Mouse (Mus musculus) left cerebral cortex, postnatal 36 days (tissue): ENCODE data around the gene Tmem39a. TPM values are rescaled to one million over a fixed set of nuclear protein-coding genes. Genes with fewer than 3 reads are reported as not detected.

ENCODE experiments used
- DNase-seq, 2 experiments: peaks; one replicate each; pipeline ENCODE4 v3.0.0; 2021 to 2022; ENCODE audit warnings: low spot score in 2 of 2, mixed read lengths in 1 of 2
- intact Hi-C: fragments of 180-260 bp; cut with DNase I; formaldehyde crosslinking; loops from one replicate; pipeline ENCODE4 v1.15.1; 2025
- total RNA-seq, 2 experiments: library from RNA; stranded (reverse); gene quantifications; 2 replicates each; pipeline ENCODE4 v1.2.3; 2021

The Tmem39a gene
- 10 to 100 TPM; 16.2 to 22.4 TPM for total RNA-seq

- intact Hi-C loops = no loop called here
Measured at GRCm38 (mm10) chr16:38558221-38558748, at the start of gene Tmem39a. Gene Tmem39a (plus strand): TSS chr16:38558698.

DNA sequence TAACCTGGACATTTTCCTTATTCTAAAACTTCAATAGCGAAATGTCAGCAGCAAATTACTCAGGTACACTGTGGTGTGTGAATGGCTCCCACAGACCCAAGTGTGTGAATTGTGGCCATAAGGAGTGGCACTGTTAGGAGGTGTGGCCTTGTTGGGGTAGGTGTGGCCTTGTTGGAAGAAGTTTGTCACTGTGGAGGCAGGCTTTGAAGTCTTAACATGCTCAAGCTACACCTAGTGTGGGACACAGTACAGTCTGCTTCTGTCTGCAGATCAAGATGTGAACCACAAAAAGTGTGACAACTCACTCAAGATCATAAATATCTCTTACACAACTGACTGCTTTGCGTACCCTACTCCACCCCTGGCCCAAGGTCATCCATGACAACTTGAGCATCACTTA is 47.7 kb upstream of the Tmem39a start:
- intact Hi-C loops = no loop called here
- no peak for DNase-seq

More at GRCm38 (mm10) chr16:38558221-38558748, at the start of gene Tmem39a:
- DNase-seq = no peak

- intact Hi-C loops = no loop called here
- no peak for DNase-seq
Measured at GRCm38 (mm10) chr16:38519140-38519539, 39.4 kb upstream of the Tmem39a start.

- intact Hi-C loops = no loop called here
- DNase-seq = no peak
Measured at GRCm38 (mm10) chr16:38521211-38521987, 37.1 kb upstream of the Tmem39a start.

DNA sequence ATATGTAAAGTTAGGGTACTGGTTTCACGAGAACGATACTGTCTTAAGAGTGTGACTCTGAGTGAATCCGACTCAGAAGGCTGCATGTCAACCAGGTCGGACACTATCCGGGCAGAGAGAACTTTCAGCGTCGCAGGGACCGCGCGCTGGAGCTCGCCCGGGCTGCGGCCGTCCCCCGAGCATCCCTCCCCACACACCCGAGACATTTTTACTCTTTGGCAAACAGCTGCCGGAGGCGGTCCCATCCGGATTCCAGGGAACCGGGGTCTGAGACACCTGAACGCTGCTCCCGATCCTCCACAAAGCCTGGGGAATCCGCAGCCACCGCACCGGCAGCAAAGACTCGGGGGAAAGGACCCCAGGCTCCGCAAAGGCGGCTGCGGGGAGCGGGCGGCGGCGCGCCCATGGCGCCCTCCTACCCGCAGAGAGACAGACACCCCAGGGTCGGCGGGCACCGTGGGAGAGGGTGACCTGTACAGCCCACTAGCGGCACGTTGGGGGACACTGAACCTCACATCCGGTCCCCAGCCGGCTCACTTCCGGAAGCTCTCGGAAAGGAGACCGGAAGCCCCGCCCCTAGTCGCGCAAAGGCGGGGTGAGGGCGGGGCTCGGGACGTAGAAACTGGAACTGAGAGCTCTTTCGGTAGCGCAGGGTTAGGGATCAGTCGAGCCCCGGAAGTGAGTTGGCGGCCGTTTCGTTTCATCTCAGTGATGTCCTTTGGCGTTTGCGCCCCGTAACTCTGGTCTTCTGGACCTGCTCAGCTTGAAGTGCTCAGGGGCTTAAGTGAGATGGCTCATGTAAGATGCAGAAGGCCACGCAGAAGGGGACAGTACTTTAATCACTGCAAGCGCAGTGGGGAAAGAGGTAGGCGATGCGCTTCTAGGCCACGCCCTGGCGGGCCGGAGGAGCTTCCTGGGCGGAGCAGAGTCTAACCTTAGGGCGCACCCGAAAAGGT is 36.1 kb upstream of the Tmem39a start, which contains the start of gene Timmdc1:
Gene Timmdc1, minus strand, starts transcription at position 535 of the 956 bp plus-strand sequence.
- intact Hi-C loops = no loop called here
- peak; percentile 94 to 96 for DNase-seq

DNA sequence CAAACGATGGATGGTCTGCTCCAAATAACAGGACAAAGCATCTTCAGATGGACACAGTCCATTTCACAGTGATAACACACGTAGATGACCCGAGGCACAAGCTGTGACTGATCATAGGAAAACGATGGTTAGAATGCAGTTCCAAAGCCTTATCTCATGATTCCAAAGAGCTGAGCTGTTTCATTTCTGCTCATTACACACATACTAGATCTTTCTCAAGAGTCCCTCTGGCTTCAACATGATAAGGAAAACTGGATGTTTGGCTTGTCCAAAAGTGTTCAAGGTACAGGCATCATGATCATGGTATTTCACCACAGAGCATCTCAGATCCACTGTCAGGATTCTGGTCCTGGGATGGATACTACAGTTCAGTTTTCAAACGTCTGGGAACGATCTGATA is 32.2 kb upstream of the Tmem39a start:
- DNase-seq = no peak
- intact Hi-C loops = no loop called here

GRCm38 (mm10) chr16:38536544-38537146 is 21.9 kb upstream of the Tmem39a start:
- DNase-seq = peak; percentile 66 to 73
- intact Hi-C loops = loop anchor here (10.0 kb wide), 2 partner anchors 188 to 518 kb away; no protein-coding TSS in a partner anchor

DNA sequence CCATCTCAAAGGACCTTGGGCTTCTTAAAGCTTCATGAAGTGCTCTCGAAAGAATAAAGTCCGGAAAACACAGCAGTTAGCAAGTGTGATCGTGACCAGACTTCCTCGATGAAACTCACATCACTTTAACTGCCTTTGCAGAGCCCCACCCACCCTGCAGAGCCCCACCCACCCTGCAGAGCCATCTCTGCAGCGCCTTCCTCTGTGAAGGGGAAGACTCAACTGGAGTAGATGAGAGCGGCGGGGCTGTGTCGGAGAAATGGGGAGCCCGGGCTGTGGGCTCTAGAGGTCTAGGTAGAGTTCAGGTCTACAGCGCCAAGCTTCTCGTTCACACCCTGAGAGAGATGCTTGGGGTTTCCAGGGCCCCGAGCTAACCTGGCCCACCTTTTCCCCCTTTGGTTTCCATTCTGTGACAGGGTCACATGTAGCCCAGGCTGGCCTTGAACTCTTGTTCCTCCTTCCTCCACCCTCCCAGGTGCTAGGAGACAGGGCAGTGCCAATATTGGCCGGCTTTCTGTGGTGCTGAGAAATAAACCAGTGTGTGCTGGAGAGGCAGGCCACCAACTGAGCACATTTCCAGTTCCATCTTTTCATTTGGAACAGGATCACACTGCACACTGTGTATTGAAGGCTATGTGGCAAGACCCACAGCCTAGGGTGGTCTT is 19.6 kb upstream of the Tmem39a start:
- intact Hi-C loops = loop anchor here (10.0 kb wide), 2 partner anchors 186 to 516 kb away; no protein-coding TSS in a partner anchor
- no peak for DNase-seq

DNA sequence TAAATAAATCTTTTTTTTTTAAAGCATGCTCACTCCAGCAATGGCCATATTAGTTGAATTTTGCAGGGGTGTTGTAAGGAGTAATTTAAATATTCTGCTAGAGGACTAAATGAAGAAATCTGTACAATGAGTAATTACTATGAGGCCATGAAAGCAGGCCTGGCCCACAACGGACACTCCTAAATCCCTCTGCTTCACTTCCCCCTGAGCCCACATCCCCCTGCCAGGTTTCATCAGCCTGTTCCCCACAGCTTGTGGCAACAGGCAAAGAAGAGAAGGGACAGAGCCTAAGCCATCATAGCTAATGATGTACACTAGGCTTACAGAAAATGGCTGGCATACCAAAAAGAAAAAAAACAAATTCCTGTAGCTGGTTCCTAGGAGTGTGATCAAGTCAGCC is 10.5 kb upstream of the Tmem39a start:
- intact Hi-C loops = no loop called here
- no peak for DNase-seq

DNA sequence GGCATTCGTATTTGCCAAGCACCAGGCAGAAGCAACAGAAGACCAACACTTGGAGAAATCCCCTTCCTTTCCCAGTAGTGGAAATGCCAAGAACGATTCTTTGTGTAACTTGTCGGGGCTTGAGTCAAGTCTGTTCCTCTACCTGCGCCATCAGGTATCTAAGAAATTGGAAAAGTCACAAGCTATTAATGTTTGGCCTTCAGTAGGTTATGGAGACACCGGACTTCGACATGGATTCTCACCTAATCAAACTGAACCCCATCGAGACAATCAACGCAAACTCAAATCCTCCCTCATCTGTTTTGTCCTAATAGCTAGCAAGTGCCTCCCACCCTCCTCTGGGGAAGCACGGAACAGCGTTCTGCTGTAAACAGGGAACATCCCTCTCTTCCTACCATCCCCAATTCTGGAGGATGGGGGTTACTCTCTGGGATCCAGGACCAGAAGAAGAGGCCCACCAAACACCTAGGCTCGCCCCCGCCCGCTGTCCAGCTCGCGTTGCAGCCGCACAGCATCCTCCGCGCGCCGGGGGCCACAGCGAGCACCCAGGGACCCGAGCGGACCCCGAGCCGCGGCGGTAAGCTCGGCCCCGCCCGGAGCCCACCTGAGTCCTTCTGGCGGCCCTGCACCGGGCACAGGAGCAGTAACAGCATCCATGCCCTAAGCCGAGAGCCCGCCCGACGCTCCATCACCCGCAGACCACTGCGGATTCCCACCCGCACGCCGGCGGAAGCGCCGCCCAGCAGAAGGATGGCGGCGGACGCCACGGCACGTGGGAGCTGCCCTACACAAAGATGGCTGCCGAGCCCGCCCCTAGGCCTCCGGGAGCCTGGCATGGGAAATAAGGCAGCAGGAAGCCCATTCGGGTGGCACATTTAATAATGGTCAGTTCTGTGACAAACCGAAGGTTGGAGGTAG is 8.8 kb upstream of the Tmem39a start, which contains the start of gene Poglut1:
Gene Poglut1, minus strand, starts transcription at position 780 of the 918 bp plus-strand sequence.
- DNase-seq = peak; percentile 84 to 86
- intact Hi-C loops = no loop called here

GRCm38 (mm10) chr16:38555988-38556387 is 2.5 kb upstream of the Tmem39a start:
- intact Hi-C loops = no loop called here
- no peak for DNase-seq

GRCm38 (mm10) chr16:38562131-38562967 is 3.9 kb downstream of the Tmem39a start:
- intact Hi-C loops = no loop called here
- DNase-seq = peak; percentile 96 to 98

GRCm38 (mm10) chr16:38562968-38563327 is 4.5 kb downstream of the Tmem39a start:
- DNase-seq = no peak
- intact Hi-C loops = no loop called here

GRCm38 (mm10) chr16:38563516-38563915 is 5.0 kb downstream of the Tmem39a start:
- no peak for DNase-seq
- intact Hi-C loops = no loop called here

DNA sequence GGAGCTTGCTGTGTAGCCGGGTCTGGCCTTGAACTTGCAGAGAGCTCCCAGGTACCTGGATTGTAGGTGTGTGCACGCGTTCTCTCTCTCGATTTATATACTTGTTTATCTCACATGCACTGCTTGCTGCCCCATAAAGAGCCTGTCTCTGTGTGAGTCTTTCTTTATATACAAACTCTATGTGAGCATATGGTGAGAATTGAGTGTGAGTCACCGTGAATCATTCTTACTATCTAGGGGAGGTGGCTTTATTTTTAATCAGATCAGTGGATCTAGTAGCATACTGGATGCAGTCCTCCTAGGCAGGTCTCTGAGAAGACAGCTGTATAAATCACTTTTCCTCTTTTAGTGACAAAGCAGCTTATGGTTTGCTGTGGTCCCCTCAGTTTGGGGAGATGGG is 9.7 kb downstream of the Tmem39a start:
- intact Hi-C loops = no loop called here
- no peak for DNase-seq

GRCm38 (mm10) chr16:38571481-38571880 is 13.0 kb downstream of the Tmem39a start:
- DNase-seq = no peak
- intact Hi-C loops = no loop called here

DNA sequence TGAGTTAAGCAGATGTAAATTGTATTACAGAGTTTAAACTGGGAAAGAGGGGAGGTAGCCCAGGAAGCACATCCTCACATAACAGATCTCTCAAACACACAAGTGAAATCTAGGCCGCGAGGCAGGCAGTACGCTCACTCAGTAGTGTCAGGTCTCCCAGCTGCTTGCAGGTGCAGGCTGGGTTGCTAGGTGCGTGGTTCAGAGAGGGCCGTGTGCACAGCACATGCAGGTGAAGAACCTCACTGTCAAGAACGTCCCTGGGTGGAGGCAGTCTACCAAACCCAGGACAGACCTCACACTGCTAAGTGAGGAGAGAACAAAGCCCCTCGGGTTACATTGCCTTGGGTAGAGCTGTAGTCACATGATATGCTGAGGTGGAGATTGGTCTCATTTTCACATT is 26.3 kb downstream of the Tmem39a start:
- intact Hi-C loops = no loop called here

More for the DNA sequence above, 26.3 kb downstream of the Tmem39a start:
- DNase-seq = no peak
